ENCODE assay signal across 22 mouse cellular contexts in genomic region chr14:72684857-72685370, GRCm38 (mm10). TPM values are rescaled to one million over a fixed set of nuclear protein-coding genes. Genes with fewer than 3 reads are reported as not detected.
A peak's percentile ranks its signal among the peaks of the same experiment; 100 is the strongest.
DNase-seq lines count a peak whose midpoint lies in the region; ATAC-seq and TF ChIP-seq lines count a peak whose summit lies in the region.
"Had no signal": no experiment of that assay in that cellular context is flagged by ENCODE, and none has a peak within 500 bp of the region (broad histone marks: within the 10 kb centered on the region; RNA-seq: fewer than 3 reads in every experiment).

No protein-coding gene starts in this region.

- no peak overlapping the region for H3K27ac ChIP-seq in lung, postnatal 0 days (ENCODE audit: low read length)
- no peak overlapping the region for H3K27ac ChIP-seq in heart, embryonic 12.5 days (ENCODE audit: poor library complexity, severe bottlenecking)
- H3K27ac ChIP-seq: forebrain, embryonic 13.5 days; heart, embryonic 10.5 days; hindbrain, embryonic 12.5 days; limb, embryonic 12.5 days; liver, embryonic 12.5 days; midbrain, embryonic 13.5 days had no signal

- WGBS in lung, postnatal 0 days: 68% methylated on average over 4 of the region's 4 CpGs
- WGBS in lung, adult 2 months: 66% methylated on average over 4 of the region's 4 CpGs
- WGBS in heart, embryonic 12.5 days: 87% methylated on average over 4 of the region's 4 CpGs

- no peaks in the 10 kb centered on the region for H3K36me3 ChIP-seq in lung, postnatal 0 days (ENCODE audit: insufficient read depth, low read length)
- peaks cover 11% of the 10 kb centered on the region; the same call in 1 of the 2 replicates for H3K36me3 ChIP-seq in heart, embryonic 12.5 days
- H3K36me3 ChIP-seq: hindbrain, embryonic 12.5 days; limb, embryonic 12.5 days; liver, embryonic 12.5 days; midbrain, embryonic 13.5 days had no signal

- DNase-seq in lung, postnatal 0 days (ENCODE audit: low spot score): peak; percentile 51
- no peak for DNase-seq in lung, adult 2 months
- peak; percentile 51 to 59 for DNase-seq in B cell, adult 2 months
- DNase-seq in gastrocnemius, adult 8-10 months (ENCODE audit: low spot score in 2 of 2): no peak
- DNase-seq in right cerebral cortex, adult 18-20 months: no peak
- DNase-seq: adrenal gland, postnatal 14 days; cerebellum, adult 8-10 months; cerebellum, postnatal 36 days; kidney, postnatal 36 days; lung, adult 18-20 months; right cerebral cortex, postnatal 25 days; thymus, postnatal 14 days had no signal

- H3K9me3 ChIP-seq in lung, postnatal 0 days (ENCODE audit: low read length): no peaks in the 10 kb centered on the region
- no peaks in the 10 kb centered on the region for H3K9me3 ChIP-seq in heart, embryonic 12.5 days (replicated peaks)
- H3K9me3 ChIP-seq: forebrain, embryonic 13.5 days; heart, embryonic 10.5 days; hindbrain, embryonic 12.5 days; limb, embryonic 12.5 days; liver, embryonic 12.5 days; megakaryocyte, embryonic 14.5 days; midbrain, embryonic 13.5 days had no signal

- no peaks in the 10 kb centered on the region for H3K4me1 ChIP-seq in lung, postnatal 0 days (ENCODE audit: insufficient read depth, low read depth, low read length)
- no peaks in the 10 kb centered on the region; the same call in 1 of the 2 replicates for H3K4me1 ChIP-seq in lung, adult 2 months (ENCODE audit: control insufficient read depth, insufficient read depth, low read length)
- no peaks in the 10 kb centered on the region for H3K4me1 ChIP-seq in heart, embryonic 12.5 days (replicated peaks)
- H3K4me1 ChIP-seq: forebrain, embryonic 13.5 days; heart, embryonic 10.5 days; hindbrain, embryonic 12.5 days; limb, embryonic 12.5 days; liver, embryonic 12.5 days; midbrain, embryonic 13.5 days had no signal

- no peak for TF ChIP-seq POLR2A in lung, adult 2 months (IDR thresholded peaks at IDR 0.05; ENCODE audit: borderline replicate concordance, extremely low read depth, low read depth, low read length)

- no peak for ATAC-seq in lung, postnatal 0 days
- ATAC-seq in common myeloid progenitor, adult 5-6 weeks (replicated peaks; ENCODE audit: low read depth, poor library complexity, severe bottlenecking): peak; percentile 85
- ATAC-seq in megakaryocyte progenitor cell, adult 5-6 weeks (replicated peaks; ENCODE audit: poor library complexity): peak; percentile 83
- ATAC-seq in heart, embryonic 12.5 days (ENCODE audit: insufficient number of reproducible peaks, low FRiP score): no peak
- ATAC-seq: forebrain, embryonic 13.5 days; liver, embryonic 12.5 days; midbrain, embryonic 13.5 days had no signal

- H3K27me3 ChIP-seq in lung, postnatal 0 days (replicated peaks; ENCODE audit: insufficient read depth, low read length): no peaks in the 10 kb centered on the region
- no peaks in the 10 kb centered on the region for H3K27me3 ChIP-seq in heart, embryonic 12.5 days (replicated peaks)
- H3K27me3 ChIP-seq: forebrain, embryonic 13.5 days; hindbrain, embryonic 12.5 days; limb, embryonic 12.5 days; liver, embryonic 12.5 days; megakaryocyte, embryonic 14.5 days; midbrain, embryonic 13.5 days had no signal

- TF ChIP-seq CTCF in lung, postnatal 0 days (IDR thresholded peaks at IDR 0.05): no peak
- TF ChIP-seq CTCF in lung, adult 2 months (IDR thresholded peaks at IDR 0.05; ENCODE audit: insufficient read depth, low read length): no peak

- no peak overlapping the region for H3K4me2 ChIP-seq in lung, postnatal 0 days (replicated peaks; ENCODE audit: low read depth, low read length)
- no peak overlapping the region for H3K4me2 ChIP-seq in heart, embryonic 12.5 days
- H3K4me2 ChIP-seq: forebrain, embryonic 13.5 days; hindbrain, embryonic 12.5 days; limb, embryonic 12.5 days; liver, embryonic 12.5 days; midbrain, embryonic 13.5 days had no signal

- no peak overlapping the region for H3K9ac ChIP-seq in lung, postnatal 0 days (replicated peaks; ENCODE audit: low read depth)
- H3K9ac ChIP-seq in heart, embryonic 12.5 days: no peak overlapping the region
- H3K9ac ChIP-seq: forebrain, embryonic 13.5 days; hindbrain, embryonic 12.5 days; limb, embryonic 12.5 days; liver, embryonic 12.5 days; midbrain, embryonic 13.5 days had no signal

- no peak overlapping the region for H3K4me3 ChIP-seq in lung, postnatal 0 days (ENCODE audit: low read depth, low read length)
- H3K4me3 ChIP-seq in lung, adult 2 months (replicated peaks; ENCODE audit: extremely low read depth, low read depth, low read length): no peak overlapping the region
- no peak overlapping the region for H3K4me3 ChIP-seq in heart, embryonic 12.5 days
- H3K4me3 ChIP-seq: forebrain, embryonic 13.5 days; heart, embryonic 10.5 days; hindbrain, embryonic 12.5 days; limb, embryonic 12.5 days; liver, embryonic 12.5 days; megakaryocyte, embryonic 14.5 days; midbrain, embryonic 13.5 days had no signal

- no peak for TF ChIP-seq EP300 in lung, postnatal 0 days (IDR thresholded peaks at IDR 0.05)

RNA-seq across cellular contexts. Expression of gene Fndc3a, which starts 24.9 kb away (rescaled TPM):
- 33.5 and 40.2 TPM in 2 replicates for polyA plus RNA-seq in lung, postnatal 0 days (2015; fragmentation: Nextera tagmentation; extraction: Ambion mirVana)
- 26.0 and 37.9 TPM in 2 replicates for polyA plus RNA-seq in lung, adult 2 months (2012; rRNA removed)
- 37.3 and 43.8 TPM in 2 replicates for total RNA-seq in common myeloid progenitor, adult 5-6 weeks (2017)
- total RNA-seq in megakaryocyte progenitor cell, adult 5-6 weeks (2015): 48.9 and 52.9 TPM in 2 replicates
- total RNA-seq in megakaryocyte progenitor cell, adult 5-6 weeks (2017): 36.0 and 56.3 TPM in 2 replicates
- total RNA-seq in gastrocnemius, adult 8-10 months (2022): 1 to 10 TPM; 3.8 to 5.7 (median 4.6) TPM
- polyA plus RNA-seq in heart, embryonic 12.5 days (2016; fragmentation: Nextera tagmentation; extraction: Ambion mirVana): 21.6 and 22.3 TPM in 2 replicates

Comparison
In these comparisons a context has a peak if more than half of its experiments do, and no peak if none do; other contexts are left out.
1. DNase-seq: peak in lung, postnatal 0 days (single experiment) and B cell, adult 2 months (2 of 2); none in lung, adult 2 months (single experiment), gastrocnemius, adult 8-10 months (0 of 2) and right cerebral cortex, adult 18-20 months (single experiment).
2. ATAC-seq: peak in common myeloid progenitor, adult 5-6 weeks (single experiment) and megakaryocyte progenitor cell, adult 5-6 weeks (single experiment); none in lung, postnatal 0 days (single experiment) and heart, embryonic 12.5 days (single experiment).